Mouse (Mus musculus) A20 (cell line): ENCODE data around the gene Ano2.

Experiments
- DNase-seq: peaks from one replicate; pipeline ENCODE4 v3.0.0-alpha.2; 2011; ENCODE audit warnings: low read depth, low spot score

Gene Ano2

DNA sequence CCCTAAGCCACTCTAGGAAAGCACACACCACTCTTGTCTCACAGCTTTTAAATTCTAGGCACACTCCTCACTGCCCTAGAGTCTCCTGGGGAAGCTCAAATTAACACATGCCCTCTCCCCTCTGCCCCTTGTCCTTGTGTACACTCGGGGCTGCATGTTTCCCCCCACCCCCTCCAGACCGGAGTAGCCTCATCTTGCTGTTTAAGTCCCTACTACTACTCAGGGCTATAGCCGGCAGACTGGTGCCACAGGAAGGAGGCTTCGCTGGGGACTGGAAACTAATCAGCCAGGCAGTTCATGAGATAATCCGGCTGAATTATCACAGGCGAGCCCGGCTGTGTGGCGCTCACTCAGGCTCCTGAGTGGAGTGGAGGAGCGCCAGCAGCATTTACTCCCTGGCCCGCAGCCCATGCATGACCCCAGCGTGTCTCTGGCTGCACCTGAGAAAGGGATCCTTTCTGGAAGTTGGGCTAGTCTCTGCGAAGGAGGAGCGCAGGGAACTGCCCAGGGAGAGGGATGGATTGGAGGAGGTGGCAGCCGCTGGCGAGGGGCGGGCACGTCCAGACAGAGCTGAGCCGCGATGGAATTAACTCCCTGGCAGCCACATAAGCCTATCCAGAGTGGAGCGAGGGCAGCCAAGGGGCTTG lies at the start of gene Ano2:
Gene Ano2 (plus strand): TSS at position 363 of the 647 bp plus-strand sequence.
- DNase-seq = no peak

DNA sequence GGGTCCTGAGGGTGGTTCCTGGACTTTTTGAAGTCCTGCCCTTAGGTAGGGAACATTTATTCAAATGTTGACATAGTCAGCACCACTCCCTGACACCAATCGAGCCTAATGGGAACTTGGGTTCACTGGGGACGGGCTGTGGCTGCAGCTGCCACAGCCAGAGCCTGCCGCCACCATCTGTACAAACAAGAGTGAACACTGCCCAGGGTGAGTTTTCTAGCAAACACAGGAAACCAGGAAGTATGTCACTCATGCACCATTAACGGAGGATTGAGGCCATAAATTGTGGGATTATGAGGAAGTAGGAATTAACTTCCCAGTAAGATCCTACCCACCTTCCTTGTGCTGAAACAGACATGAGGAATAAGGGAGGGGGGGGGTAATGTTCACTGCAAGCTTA lies 49.7 kb upstream of the Ano2 start:
- DNase-seq = no peak

DNA sequence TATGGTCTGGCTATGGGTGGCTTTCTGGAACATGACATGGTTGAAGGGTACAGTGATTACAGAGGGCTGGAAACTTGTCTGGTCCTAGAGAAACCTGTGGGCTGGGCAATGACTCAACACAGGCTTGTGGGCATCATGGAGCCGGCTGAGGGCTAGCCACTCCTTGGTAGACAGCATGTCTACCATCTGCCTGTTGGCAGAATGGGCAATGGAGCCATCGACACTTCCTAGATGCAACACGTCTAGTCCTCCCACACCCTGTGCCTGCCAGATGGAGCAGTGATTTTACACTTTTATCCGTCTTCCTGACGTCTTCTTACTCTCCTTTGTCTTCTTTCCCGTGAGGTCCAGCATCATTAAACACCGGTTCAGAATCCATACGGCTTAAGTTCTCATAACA lies 49.1 kb upstream of the Ano2 start:
- no peak for DNase-seq

DNA sequence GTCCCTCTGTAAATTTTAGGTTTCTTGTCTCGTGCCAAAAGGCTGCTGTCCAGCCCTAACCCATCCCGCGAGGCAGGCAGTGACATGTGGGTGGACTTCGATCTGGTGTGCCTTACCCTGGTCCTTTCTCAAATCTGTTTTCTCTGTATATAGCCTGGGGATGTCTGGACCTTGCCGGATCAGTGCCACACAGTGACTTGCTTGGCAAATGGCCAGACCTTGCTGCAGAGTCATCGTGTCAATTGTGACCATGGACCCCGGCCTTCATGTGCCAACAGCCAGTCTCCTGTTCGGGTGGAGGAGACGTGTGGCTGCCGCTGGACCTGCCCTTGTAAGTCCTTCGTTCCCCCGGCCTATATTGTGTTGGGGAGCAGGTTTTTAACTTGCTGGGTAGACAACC lies 41.3 kb upstream of the Ano2 start:
- no peak for DNase-seq

DNA sequence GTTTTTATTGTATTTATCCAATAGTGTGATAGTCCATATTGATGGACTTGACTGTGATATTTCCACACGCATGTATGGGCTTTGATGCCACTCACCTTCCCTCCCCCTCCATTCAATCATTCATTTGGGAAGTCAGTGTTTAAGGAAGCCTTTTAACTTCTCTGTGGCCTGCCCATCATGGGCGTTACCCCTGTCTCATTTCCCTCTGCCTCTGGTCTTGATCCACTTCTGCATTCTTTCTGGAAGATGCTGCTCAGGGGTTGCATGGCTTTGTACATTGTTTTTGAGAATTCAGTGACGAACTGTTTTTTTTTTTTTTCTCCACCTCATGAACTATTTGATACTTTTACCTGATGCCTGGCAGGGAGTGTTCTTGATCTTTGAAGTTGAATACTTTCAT lies 38.9 kb upstream of the Ano2 start:
- no peak for DNase-seq

DNA sequence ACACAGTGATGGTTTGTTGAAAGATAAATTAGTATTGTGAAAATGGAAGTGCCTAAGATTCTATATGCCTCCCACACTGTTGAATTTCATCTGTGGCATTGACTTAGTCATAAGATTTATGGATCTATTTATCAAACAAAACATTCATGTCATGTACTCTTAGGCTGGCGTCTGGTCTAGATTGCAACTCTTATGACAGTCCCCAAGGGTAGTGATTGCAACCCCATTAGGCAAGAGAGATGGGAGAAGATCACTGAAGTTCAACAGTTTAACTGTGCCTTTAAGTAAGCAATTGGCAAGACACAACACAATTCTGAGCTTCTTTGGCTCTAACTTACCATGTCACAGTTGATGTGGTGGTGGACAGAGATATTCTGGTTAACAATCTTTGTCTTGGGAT lies 36.8 kb upstream of the Ano2 start:
- no peak for DNase-seq

DNA sequence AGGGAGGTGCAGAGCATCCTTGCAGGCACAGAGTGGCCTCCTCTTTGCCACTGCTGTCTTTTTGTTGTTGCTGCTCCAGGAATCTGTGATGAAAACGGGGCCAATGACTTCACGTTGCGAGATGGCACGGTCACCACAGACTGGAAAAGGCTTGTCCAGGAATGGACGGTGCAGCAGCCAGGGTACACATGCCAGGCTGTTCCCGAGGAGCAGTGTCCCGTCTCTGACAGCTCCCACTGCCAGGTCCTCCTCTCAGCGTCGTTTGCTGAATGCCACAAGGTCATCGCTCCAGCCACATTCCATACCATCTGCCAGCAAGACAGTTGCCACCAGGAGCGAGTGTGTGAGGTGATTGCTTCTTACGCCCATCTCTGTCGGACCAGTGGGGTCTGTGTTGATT lies 33.3 kb upstream of the Ano2 start:
- DNase-seq = no peak

DNA sequence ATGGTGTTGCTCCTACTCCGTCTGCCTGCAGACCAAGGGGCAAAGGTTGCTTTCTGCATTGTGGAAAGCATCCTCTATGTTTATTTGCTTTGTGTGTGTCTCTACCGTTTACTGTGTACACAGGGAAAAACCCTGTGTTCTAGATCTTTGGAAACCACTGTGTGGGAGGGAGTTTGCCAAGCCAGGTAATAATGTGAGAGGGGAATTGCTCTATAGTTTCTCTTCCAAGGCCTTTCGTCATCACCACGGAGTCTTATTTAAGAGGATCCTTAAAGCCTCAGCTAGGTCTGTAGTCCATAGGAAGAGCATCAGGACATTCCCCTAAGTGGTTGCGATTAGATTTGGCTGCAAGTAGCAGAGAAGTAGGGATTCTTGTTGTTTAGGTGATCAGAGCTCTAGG lies 32.3 kb upstream of the Ano2 start:
- no peak for DNase-seq

DNA sequence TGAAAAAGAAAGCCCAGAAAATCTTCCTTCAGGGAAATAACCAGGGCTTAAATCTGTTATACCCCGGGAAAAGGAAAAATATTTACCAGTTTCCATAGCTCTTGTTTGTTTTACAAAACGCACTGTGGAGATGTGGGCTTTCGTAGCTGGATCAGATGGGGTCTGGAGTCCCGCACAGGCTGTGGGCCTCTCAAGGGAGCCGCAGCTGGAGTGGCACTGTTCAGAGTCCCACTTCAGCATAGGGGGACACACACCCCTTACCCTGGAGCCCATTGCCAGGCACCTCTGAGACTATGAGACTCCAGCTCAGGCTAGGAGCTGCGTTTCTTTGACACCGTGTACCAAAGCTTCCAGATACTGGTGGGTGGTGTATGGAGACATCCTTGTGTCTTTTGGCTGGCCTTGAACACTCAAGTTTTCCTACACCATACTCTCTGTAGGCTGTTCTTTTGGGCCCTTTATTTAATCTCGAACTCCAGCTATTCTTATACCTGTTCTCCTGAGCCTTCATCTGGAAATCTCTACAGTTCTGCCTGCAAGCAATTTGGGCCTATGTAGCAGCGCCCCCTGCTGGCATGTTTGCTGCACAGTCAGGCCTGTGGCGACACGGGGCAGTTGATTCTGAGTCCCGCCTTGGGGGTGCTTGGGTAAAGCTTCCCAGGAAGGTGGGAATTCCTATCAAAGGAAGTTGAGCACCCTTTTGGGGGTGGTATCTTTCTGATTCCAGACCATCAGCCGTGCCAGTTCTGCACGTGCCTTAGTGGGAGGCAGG lies 28.9 kb upstream of the Ano2 start:
- peak; percentile 67 for DNase-seq

DNA sequence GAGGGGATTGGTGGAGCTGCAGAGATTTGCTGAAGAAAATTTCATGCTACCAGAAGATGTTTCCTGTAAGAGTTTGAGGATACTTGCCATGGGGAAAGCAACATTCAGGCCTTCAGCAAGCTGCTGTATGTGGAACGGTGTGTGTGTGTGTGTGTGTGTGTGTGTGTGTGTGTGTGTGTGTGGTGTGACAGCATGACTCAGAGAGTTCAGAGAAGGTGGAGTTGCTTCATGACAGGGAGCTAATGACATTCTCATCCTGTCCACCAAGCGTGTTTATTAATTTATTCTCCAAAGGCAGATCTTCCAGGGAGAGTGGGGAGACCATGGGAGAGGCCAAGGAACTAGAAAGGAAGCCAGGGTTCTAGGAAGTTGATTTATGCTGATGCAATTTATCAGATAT lies 26.3 kb upstream of the Ano2 start:
- DNase-seq = no peak

DNA sequence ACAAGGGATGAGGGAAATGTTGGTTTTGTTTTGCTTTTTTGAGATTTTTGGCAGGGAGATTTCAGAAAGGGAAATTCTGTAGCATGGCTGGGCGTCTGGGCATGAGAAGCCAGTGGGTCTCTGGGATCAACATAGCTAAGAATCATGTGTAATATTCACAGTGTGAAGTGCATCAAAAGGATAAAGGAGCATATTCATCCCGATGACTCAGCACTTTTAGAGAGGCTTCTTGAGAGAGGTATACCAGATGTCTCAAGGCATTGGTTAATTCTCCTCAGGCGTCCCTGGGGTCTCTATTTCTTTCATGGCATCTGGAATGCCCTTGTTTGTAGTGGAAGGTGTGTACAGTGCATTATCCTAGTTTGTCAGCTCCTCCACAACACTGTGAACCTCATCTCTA lies 18.4 kb upstream of the Ano2 start:
- DNase-seq = no peak

DNA sequence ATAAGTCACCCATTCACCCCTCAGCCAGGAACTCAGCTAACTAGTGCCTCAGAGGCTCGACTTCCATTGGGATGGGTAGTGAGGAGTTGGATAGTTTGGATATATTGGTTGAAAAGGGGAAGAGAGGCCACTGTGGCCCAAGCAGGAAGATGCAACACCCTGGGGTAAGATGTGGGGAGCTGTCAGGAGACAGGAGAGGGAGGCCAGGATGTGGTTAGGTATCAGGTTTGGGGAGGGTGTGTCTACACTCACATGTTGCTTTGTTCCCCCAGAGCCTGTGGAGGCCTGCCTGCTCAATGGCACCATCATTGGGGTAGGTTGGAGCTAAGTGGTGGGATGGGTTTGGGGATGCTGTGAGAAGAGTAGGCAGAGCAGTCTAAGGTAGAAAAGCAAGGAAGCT lies 11.7 kb upstream of the Ano2 start:
- no peak for DNase-seq

DNA sequence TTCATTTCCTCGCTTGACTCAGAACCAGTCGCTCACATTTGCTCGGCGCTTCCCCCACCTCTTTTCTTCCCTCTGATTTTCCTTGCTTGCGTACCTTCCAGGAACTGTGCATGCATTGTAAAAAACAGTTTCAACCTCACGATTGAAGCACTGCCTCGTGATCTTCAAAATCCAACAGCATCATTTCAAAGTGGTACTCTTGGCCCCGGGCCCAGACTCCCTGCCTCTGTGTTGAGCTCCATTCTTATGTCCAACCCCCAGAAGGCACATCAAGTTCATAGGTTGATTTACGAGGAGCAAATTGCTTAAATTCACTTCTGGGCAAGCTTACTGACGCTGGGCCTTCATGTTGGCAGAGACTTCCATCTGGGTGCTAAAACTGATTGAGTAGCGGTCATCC lies 9.6 kb upstream of the Ano2 start:
- no peak for DNase-seq

DNA sequence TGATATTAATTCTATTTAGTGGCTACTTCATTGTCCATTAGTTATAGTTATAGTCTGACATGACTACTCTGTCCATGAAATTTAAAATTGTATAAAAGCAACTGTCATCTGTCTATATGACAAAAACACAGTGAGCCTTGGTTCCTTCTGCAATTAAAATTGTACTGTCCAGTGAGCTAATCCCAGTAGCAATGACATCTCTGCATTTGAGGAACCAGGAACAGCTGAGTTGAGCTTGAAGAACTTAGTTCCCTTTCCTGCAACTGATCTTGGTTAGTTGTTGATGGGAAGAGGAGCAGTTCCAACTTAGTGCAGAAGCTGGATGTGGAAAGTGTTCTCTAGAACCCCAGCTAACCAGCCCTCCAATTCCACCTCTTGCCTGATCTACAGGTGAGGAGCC lies 4.8 kb upstream of the Ano2 start:
- no peak for DNase-seq

DNA sequence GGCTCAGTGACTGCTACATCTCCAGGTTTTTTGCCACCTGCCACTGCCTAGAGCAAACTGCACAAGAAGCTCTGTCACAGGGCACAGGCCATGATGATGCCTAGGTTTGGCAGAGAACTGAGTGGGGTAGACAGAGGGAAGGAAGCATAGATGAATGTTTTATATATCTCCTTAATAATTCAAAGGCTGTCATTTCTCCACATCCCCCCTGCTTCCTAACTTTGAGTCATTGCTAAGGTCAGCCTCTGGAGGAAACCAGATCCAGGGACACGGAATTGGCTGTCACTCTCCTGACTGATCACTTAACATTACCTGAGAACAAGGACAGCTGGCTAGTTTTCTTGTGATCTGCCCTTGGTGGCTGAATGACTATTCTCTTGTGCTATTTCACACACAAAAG lies 2.2 kb upstream of the Ano2 start:
- no peak for DNase-seq

DNA sequence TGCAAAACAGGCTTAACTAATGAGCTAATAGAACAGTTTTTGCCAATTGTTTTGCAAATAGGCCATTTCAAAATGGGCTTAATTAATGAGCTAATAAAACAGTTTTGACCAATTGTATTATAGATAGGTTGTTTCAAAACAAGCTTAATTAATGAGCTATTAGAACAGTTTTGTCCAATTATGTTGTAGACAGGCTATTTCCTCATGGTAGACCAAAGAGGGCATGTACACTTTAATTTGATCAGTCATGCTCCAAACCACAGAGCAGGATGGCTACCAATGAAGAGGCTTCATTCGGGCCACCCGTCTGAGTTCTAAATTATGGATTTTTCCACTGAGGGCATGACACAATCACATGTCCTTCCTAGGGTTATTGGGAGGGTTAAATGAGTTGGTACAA lies 10.9 kb downstream of the Ano2 start:
- no peak for DNase-seq

DNA sequence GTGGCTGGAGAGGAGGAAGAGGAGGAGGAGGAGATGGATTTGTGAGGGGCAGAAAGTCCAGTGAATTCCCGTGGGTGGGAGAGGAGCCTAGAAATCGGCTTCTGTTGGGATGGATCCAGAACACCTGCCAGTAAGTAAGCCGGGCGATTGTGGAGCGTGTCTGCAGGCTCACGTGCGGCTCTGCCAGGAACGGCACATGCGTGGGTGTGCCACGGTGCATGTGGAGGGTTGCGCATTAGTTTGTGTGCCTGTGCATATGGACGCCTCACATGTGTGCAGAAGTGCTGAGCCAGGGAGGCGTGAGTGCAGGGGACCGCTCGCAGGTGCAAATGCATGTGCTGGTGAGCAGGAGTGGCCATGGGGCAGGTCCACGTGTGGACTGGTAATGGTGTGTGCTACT lies 21.0 kb downstream of the Ano2 start:
- DNase-seq = no peak

DNA sequence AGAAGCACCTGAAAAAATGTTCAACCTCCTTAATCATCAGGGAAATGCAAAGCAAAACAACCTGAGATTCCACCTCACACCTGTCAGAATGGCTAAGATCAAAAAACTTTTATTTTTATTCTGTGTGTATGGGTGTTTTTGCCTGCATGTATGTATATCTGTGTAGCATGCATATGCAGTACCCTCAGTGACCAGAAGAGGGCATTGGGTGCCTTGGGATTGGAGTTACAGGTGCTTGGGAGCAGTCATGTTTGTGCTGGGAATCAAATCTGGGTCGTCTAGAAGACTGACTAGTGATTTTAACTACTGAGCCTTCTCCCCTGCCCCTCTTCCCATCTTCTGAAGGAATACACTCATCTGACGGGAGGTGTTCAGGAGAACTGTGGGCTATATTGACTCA lies 36.2 kb downstream of the Ano2 start:
- peak; percentile 10 for DNase-seq

DNA sequence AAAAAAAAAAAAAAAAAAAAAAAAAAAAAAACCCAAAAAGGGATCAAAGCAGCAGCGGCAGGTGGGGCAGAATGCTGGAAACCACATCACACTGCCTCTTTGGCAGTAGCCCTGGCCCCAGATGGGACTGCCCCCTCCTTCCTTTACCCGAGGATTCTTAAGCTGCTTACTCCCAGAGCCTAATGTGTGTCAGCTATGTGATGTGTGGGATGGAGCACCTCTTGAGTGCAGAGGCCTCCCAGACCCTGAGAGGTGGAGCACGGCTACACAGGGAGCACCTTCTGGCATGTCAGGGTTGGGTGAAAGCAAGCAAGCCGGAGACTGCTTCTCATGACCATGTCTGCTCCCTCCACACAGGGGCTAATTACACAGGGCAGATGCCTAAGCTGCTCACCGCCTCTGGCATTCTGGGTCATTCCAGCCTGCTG lies 37.3 kb downstream of the Ano2 start:
- DNase-seq = no peak

DNA sequence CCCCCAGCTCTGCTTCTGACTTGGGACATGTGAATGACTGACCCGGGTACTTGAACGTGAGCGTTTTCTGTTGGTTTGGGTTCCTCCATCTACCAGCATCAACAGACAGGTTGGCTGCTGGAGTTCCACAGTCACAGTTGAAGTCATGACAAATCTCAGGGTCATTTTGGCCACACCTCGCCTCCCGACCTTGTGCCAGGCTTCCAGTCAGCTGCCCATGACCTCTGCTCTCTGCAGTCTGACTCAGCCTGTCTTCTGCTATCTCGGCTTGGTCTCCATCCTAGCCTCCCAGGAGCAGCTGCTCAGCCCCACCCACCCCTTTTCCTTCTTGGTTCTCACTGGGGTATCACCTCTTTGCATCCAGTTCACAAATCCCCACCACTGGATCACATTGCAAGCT lies 39.3 kb downstream of the Ano2 start:
- no peak for DNase-seq

DNA sequence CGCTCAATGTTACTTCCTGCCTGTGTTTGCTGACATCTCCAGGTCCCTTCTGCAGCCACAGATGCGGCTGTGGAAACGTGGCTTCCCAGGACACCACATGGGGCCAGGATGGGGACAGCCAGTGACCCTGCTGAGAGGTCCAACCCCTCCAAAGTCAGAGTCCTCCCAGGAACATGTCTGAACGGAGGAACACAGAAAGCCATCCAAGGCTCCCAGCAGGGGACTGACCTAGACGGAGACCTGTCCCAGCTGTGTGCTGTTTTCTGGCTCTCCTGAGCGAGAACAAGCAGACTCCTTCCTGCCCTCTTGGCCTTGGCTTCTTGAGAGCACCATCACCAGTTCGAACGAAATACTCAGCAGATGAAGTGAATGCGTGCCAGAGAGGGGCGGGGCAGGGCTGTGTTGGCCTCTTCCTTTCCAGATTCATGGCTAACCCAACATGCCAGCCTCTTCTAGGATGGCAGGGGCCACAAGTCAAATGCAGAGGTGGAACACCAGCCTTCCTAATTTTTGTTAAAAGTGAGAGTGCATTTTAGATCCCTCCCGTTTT lies 39.8 kb downstream of the Ano2 start:
- no peak for DNase-seq

DNA sequence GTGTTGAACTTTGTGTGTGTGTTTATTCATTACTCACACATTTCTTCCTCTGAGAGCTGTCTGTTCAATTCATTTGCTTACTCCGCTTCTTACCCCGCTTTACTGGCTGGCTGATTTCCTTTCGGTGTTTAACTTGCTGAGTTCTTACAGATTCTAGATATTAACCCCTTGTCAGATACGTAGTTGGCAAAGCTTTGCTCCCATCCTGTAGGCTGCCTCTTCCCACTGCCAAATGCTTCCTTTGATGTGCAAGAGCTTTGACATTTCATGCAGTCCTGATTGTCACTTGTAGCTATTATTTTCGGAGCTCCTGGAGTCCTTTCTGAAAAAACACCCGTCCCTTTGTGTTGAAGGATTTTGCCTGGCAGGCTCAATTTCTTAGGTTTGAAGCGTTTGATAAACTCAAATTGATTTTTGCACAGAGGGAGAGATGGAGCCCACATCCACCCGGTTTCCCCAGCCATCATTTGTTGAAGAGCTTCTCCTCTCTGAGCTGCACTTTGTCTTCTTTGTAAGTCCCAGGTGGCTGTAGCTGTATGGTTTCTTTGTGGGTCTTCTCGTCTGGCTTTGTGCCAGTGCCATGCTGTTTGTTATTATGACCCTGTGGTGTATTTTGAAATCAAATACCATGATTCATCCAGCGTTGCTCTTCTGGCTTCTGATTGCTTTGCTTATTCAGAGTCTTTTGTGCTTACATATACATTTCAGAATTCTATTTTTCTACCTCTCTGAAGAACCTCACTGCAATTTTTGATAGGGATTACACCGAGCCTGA lies 47.5 kb downstream of the Ano2 start:
- DNase-seq = no peak
